Mouse (Mus musculus): ENCODE data around the gene Foxn1. TPM values are rescaled to one million over a fixed set of nuclear protein-coding genes. Genes with fewer than 3 reads are reported as not detected.
A peak's percentile ranks its signal among the peaks of the same experiment; 100 is the strongest.

Foxn1 gene
- polyA plus RNA-seq (2015; fragmentation: Nextera tagmentation; extraction: Ambion mirVana), result not detected in 2 replicates

DNA sequence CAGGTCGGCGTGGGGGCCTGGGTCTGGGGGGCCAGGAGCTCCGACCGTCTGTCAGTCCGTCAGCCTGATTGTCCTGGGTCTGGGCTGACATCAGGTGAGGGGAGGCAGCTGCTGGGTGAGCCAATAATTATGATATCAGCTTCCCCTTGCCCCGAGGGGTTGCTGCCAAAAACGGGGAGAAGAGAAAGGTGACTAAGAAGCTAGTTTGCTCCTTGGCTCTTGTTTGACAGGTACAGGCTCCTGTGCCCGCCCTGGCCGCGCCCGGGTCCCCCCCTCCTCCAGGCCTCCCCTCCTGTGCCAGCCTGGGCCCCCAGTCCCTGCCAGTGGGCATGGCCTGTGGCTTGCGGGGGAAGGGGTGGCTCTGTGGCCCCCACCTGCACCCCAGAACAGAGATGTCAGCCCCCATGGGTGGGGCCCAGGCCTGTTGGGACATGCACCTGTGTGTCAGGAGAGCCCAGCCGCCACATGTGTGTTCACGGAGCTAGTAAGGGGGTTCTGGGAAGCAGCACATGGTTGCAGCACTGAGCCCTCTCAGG lies at the start of gene Foxn1:
Gene Foxn1, minus strand, starts transcription at position 51 of the 536 bp plus-strand sequence.
- no peak within 1 kb of the TSS for H3K4me2 ChIP-seq (replicated peaks; ENCODE audit: low read depth)
- no peak for TF ChIP-seq CTCF (IDR thresholded peaks at IDR 0.05; ENCODE audit: low read depth)
- H3K36me3 ChIP-seq (ENCODE audit: control insufficient read depth, insufficient read depth), result no peaks in the 10 kb centered on the region
- no peak for ATAC-seq
- H3K9ac ChIP-seq (ENCODE audit: low read depth, low read length), result no peak within 1 kb of the TSS
- no peak within 1 kb of the TSS for H3K4me3 ChIP-seq (ENCODE audit: low read depth, low read length)
- H3K9me3 ChIP-seq (ENCODE audit: control insufficient read depth), result no peaks in the 10 kb centered on the region
- H3K4me1 ChIP-seq (replicated peaks; ENCODE audit: control insufficient read depth, insufficient read depth, low read length), result no peaks in the 10 kb centered on the region
- no peaks in the 10 kb centered on the region for H3K27me3 ChIP-seq (replicated peaks; ENCODE audit: control insufficient read depth, insufficient read depth, low read length)
- H3K27ac ChIP-seq (ENCODE audit: low read depth, low read length), result no peak within 1 kb of the TSS
- 70% methylated on average over 10 of the region's 14 CpGs for WGBS

DNA sequence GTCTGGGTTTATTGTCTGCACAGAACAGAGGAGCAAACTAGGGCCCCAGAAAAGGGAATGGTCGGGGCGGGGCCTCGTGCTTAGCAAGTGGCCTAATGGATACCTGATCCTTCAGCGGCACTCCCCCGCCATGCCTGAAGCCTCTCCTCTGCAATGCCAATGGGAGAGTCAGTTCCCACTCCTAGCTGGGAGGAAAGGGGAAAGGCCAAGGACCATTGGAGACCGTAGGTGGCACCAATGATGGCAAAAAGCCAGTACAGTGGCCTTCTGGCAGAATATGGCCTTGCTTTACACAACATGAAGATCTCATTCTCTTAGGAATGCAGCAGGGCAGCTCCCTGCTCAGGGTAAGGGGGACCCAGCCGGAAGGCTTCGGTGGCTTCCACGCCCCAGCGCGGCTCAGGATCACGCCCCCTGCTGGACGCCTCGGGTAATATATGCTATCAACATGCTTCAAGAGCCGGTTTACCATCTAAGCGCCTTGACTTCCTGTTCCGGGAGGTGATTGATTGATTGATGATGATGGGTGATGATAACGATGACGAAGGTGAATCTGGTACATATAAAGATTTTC lies 49.5 kb upstream of the Foxn1 start:
- 6% methylated on average over 19 of the region's 19 CpGs for WGBS
- peak overlapping the region; percentile 39 for H3K4me2 ChIP-seq (replicated peaks; ENCODE audit: low read depth)
- peak; percentile 57 for ATAC-seq
- no peaks in the 10 kb centered on the region for H3K9me3 ChIP-seq (ENCODE audit: control insufficient read depth)
- H3K9ac ChIP-seq (ENCODE audit: low read depth, low read length), result 0 out of 2 replicates have a peak overlapping the region, but pooled peaks have one; percentile 5
- H3K36me3 ChIP-seq (ENCODE audit: control insufficient read depth, insufficient read depth), result no peaks in the 10 kb centered on the region
- H3K27ac ChIP-seq (ENCODE audit: low read depth, low read length), result peak overlapping the region; percentile 94
- no peak overlapping the region for H3K4me3 ChIP-seq (ENCODE audit: low read depth, low read length)
- no peaks in the 10 kb centered on the region for H3K27me3 ChIP-seq (replicated peaks; ENCODE audit: control insufficient read depth, insufficient read depth, low read length)
- peaks cover 9% of the 10 kb centered on the region; the same call in 1 of the 2 replicates for H3K4me1 ChIP-seq (replicated peaks; ENCODE audit: control insufficient read depth, insufficient read depth, low read length)
- peak; percentile 86 for TF ChIP-seq CTCF (IDR thresholded peaks at IDR 0.05; ENCODE audit: low read depth)

- TF ChIP-seq CTCF (IDR thresholded peaks at IDR 0.05; ENCODE audit: low read depth), result no peak
- no peaks in the 10 kb centered on the region for H3K36me3 ChIP-seq (ENCODE audit: control insufficient read depth, insufficient read depth)
- no peak for ATAC-seq
- no peaks in the 10 kb centered on the region for H3K9me3 ChIP-seq (ENCODE audit: control insufficient read depth)
- H3K4me3 ChIP-seq (ENCODE audit: low read depth, low read length), result no peak overlapping the region
- H3K9ac ChIP-seq (ENCODE audit: low read depth, low read length), result no peak overlapping the region
- peak overlapping the region; percentile 73 for H3K27ac ChIP-seq (ENCODE audit: low read depth, low read length)
- no peak overlapping the region for H3K4me2 ChIP-seq (replicated peaks; ENCODE audit: low read depth)
- 18% methylated on average over 4 of the region's 4 CpGs for WGBS
- no peaks in the 10 kb centered on the region for H3K27me3 ChIP-seq (replicated peaks; ENCODE audit: control insufficient read depth, insufficient read depth, low read length)
- peaks cover 9% of the 10 kb centered on the region; the same call in 1 of the 2 replicates for H3K4me1 ChIP-seq (replicated peaks; ENCODE audit: control insufficient read depth, insufficient read depth, low read length)
Measured at GRCm38 (mm10) chr11:78434052-78434451, 47.7 kb upstream of the Foxn1 start.

DNA sequence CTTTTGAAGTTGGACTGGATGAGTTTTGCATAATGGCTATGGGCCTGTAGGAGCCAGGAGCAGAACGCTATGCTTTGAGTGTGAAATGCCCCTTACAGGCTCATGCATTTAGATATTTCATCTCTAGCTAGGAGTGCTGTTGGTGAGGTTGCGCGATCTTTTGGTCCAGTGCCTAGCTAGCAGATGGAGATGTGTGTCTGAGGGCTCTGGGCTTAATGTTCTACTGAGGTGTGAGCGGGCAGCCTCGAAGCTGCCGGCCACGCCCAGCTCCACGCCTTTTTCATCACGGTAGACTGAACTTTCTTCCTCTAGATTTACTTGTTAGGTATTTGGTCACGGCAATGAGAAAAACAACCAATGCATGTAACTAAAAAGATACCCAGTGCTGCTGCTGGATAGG lies 44.8 kb upstream of the Foxn1 start:
- no peak for TF ChIP-seq CTCF (IDR thresholded peaks at IDR 0.05; ENCODE audit: low read depth)
- Histone ChIP-seq H3K9ac (ENCODE audit: low read depth, low read length) (no peak overlapping the region), H3K36me3 (ENCODE audit: control insufficient read depth, insufficient read depth) (no peaks in the 10 kb centered on the region), H3K4me1 (replicated peaks; ENCODE audit: control insufficient read depth, insufficient read depth, low read length) (peaks cover 9% of the 10 kb centered on the region; the same call in 1 of the 2 replicates), H3K27me3 (replicated peaks; ENCODE audit: control insufficient read depth, insufficient read depth, low read length) (no peaks in the 10 kb centered on the region), H3K4me3 (ENCODE audit: low read depth, low read length) (no peak overlapping the region), H3K9me3 (ENCODE audit: control insufficient read depth) (no peaks in the 10 kb centered on the region), H3K4me2 (replicated peaks; ENCODE audit: low read depth) (no peak overlapping the region), H3K27ac (ENCODE audit: low read depth, low read length) (peak overlapping the region; percentile 77)
- ATAC-seq, result no peak
- 42% methylated on average over 10 of the region's 10 CpGs for WGBS

DNA sequence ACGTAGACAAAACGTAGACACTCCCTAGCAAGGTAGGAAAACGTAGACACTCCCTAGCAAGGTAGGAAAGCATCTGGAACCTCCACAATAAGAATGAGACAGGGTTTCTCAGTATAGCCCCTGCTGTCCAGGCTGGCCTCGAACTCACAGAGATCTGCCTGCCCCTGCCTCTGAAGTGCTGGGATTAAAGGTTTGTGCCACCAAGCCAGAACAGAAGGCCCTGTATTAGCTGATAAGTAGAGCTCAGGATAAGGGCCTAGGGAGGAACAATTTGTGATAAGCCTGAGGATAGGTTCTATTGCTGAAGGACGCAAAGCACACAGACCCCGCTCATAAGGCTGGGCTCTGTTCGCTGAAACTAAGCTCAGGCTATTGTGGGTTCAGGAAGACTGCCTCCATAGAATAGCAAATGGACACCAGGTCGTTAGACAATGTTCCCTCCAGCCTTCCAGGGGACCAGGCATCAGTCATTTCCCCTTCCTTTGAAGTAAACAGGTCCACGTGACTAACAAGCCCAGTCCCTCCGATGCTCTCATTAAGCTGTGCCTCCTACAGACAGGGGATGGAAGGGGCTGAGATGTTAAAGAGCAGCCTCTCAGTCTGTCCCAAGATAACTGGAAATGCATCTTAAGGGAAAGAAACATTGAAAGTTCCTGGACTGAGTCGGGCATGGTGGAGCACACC lies 44.0 kb upstream of the Foxn1 start:
- H3K4me2 ChIP-seq (replicated peaks; ENCODE audit: low read depth), result no peak overlapping the region
- no peaks in the 10 kb centered on the region for H3K27me3 ChIP-seq (replicated peaks; ENCODE audit: control insufficient read depth, insufficient read depth, low read length)
- 46% methylated on average over 11 of the region's 11 CpGs for WGBS
- no peaks in the 10 kb centered on the region for H3K36me3 ChIP-seq (ENCODE audit: control insufficient read depth, insufficient read depth)
- H3K9me3 ChIP-seq (ENCODE audit: control insufficient read depth), result no peaks in the 10 kb centered on the region
- no peak for ATAC-seq
- no peak overlapping the region for H3K4me3 ChIP-seq (ENCODE audit: low read depth, low read length)
- no peak for TF ChIP-seq CTCF (IDR thresholded peaks at IDR 0.05; ENCODE audit: low read depth)
- 0 out of 2 replicates have a peak, but pooled peaks cover 4% of the 10 kb centered on the region for H3K4me1 ChIP-seq (replicated peaks; ENCODE audit: control insufficient read depth, insufficient read depth, low read length)
- peak overlapping the region; percentile 77 for H3K27ac ChIP-seq (ENCODE audit: low read depth, low read length)
- no peak overlapping the region for H3K9ac ChIP-seq (ENCODE audit: low read depth, low read length)

- 0 out of 2 replicates have a peak, but pooled peaks have one; percentile 18 for TF ChIP-seq CTCF (IDR thresholded peaks at IDR 0.05; ENCODE audit: low read depth)
- Histone ChIP-seq H3K9me3 (ENCODE audit: control insufficient read depth) (no peaks in the 10 kb centered on the region), H3K27ac (ENCODE audit: low read depth, low read length) (peak overlapping the region; percentile 66; the same call in 1 of the 2 replicates), H3K4me2 (replicated peaks; ENCODE audit: low read depth) (no peak overlapping the region), H3K36me3 (ENCODE audit: control insufficient read depth, insufficient read depth) (no peaks in the 10 kb centered on the region), H3K4me3 (ENCODE audit: low read depth, low read length) (no peak overlapping the region), H3K4me1 (replicated peaks; ENCODE audit: control insufficient read depth, insufficient read depth, low read length) (no peaks in the 10 kb centered on the region), H3K9ac (ENCODE audit: low read depth, low read length) (no peak overlapping the region), H3K27me3 (replicated peaks; ENCODE audit: control insufficient read depth, insufficient read depth, low read length) (no peaks in the 10 kb centered on the region)
- WGBS, result 74% methylated on average over 5 of the region's 5 CpGs
- ATAC-seq, result no peak
Measured at GRCm38 (mm10) chr11:78428309-78428708, 42.0 kb upstream of the Foxn1 start.
